Mouse (Mus musculus) cerebellum, adult 2 months (tissue): ENCODE measurements at regions not wholly inside any gene's neighbourhood (a gene's known extent, or its start where the extent isn't known, plus 50 kb on each side); places are given as distances from the start of the nearest gene placed in this dataset.

Source experiments
- CTCF ChIP-seq: fragments of 200-500 bp; IDR thresholded peaks from 2 replicates; pipeline ENCODE4 v1.5.1; 2011; ENCODE audit warnings: low read depth, mild to moderate bottlenecking, control low read depth, low read length, moderate library complexity, borderline replicate concordance; ENCODE audit not compliant: insufficient read depth
- POLR2A ChIP-seq: fragments of 200-500 bp; IDR thresholded peaks from 2 replicates; pipeline ENCODE4 v1.6.1; 2011; ENCODE audit warnings: low read length, control low read depth, borderline replicate concordance; ENCODE audit not compliant: insufficient read depth

GRCm38 (mm10) chr14:46077406-46078131 lies 301.6 kb upstream of the Gm15217 start:
- TF ChIP-seq CTCF (no peak), POLR2A (no peak)
